Mouse (Mus musculus) testis, adult 2 months (tissue): ENCODE data around the gene Vipr1.

Experiments used
- CTCF ChIP-seq: fragments of 200-500 bp; IDR thresholded peaks from 2 replicates; pipeline ENCODE4 v1.5.1; 2012; ENCODE audit warnings: low read depth, mild to moderate bottlenecking, inconsistent platforms, low read length, moderate library complexity; ENCODE audit not compliant: control insufficient read depth, insufficient read depth, insufficient replicate concordance
- POLR2A ChIP-seq: fragments of 200-500 bp; IDR thresholded peaks from 2 replicates; pipeline ENCODE4 v1.6.1; 2012; ENCODE audit warnings: low read depth, mild to moderate bottlenecking, inconsistent platforms, low read length, moderate library complexity; ENCODE audit not compliant: control insufficient read depth

- TF ChIP-seq POLR2A = no peak
- no peak for TF ChIP-seq CTCF
Measured at GRCm38 (mm10) chr9:121606498-121607096, 35.9 kb upstream of the Vipr1 start.
